Mouse (Mus musculus): ENCODE measurements at regions not wholly inside any gene's neighbourhood (a gene's known extent, or its start where the extent isn't known, plus 50 kb on each side); places are given as distances from the start of the nearest gene placed in this dataset.

DNA sequence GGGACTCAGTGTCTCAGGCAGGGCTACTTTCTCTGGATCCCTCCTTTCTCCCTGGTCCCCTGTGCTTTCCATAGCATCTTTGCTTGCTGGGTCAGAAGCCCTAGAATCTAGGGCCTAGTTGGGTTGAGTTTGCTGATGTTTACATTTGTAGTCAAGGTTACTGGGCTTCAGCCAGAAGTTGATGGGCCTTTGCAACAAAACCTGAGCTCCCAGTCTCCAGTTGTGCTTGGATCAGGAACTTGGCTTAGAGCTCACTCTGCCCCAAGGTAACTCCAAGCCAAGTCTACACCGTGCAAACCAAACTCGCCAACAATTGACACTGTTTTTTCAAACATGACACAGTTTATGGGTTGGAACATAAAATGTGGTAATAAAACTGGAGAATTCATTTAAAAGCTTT is 238.2 kb downstream of the Ankrd50 start:
- no peak overlapping the region for H3K27ac ChIP-seq
- H3K9ac ChIP-seq = no peak overlapping the region
- H3K27me3 ChIP-seq (replicated peaks) = no peaks in the 10 kb centered on the region
- no peaks in the 10 kb centered on the region for H3K36me3 ChIP-seq
- 74% methylated on average over 2 of the region's 2 CpGs for WGBS (ENCODE audit: insufficient replicate concordance)
- no peaks in the 10 kb centered on the region for H3K9me3 ChIP-seq (replicated peaks)
- no peak for ATAC-seq
- H3K4me1 ChIP-seq = no peaks in the 10 kb centered on the region
- H3K4me3 ChIP-seq = no peak overlapping the region
- H3K4me2 ChIP-seq = no peak overlapping the region

DNA sequence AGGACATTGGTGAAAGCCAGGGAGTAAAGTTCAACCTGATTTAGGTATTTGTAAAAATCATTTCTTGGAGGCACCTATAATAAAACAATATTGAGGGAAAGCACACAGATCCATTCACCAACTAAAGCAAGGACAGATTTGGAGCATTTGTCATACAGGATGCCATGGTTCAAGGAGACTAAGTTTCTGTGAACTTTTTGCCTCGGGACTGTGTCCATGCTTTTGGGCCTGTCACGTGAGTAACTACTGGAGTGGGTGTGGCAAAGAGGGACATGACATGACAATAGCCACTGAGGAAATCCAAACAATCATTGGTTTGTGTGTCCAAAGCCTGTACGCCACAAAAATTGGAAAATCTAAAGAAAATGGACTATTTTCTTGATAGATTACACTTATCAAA is 241.4 kb downstream of the Ankrd50 start:
- ATAC-seq = no peak
- Histone ChIP-seq H3K4me3 (no peak overlapping the region), H3K27ac (no peak overlapping the region), H3K4me2 (no peak overlapping the region), H3K27me3 (replicated peaks) (no peaks in the 10 kb centered on the region), H3K4me1 (no peaks in the 10 kb centered on the region), H3K36me3 (no peaks in the 10 kb centered on the region), H3K9me3 (replicated peaks) (no peaks in the 10 kb centered on the region), H3K9ac (no peak overlapping the region)
- 73% methylated on average over 3 of the region's 3 CpGs for WGBS (ENCODE audit: insufficient replicate concordance)

DNA sequence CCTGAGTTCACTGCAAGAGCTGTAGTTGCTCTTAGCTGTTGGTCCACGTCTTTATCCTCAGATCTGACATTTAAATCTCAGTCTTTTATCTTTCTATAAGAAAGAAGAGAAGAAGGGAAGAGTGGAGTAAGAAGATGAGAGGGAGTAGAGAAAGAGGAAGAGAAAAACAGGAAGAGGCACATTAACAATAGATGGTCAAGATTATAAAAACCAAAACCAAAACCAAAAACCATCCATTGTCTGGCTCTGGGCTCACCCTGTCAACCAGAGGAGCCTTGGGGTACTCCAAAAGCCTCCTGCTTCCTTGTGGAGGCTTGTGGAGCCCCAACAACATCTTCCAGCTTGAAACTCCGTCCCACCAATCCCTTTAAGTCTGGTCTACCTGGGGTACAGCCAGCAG is 247.0 kb downstream of the Ankrd50 start:
- Histone ChIP-seq H3K9ac (no peak overlapping the region), H3K4me3 (no peak overlapping the region), H3K4me1 (no peaks in the 10 kb centered on the region), H3K27me3 (replicated peaks) (no peaks in the 10 kb centered on the region), H3K9me3 (replicated peaks) (no peaks in the 10 kb centered on the region), H3K36me3 (no peaks in the 10 kb centered on the region), H3K4me2 (no peak overlapping the region), H3K27ac (no peak overlapping the region)
- ATAC-seq = no peak
- 43% methylated on average over 2 of the region's 2 CpGs for WGBS (ENCODE audit: insufficient replicate concordance)

DNA sequence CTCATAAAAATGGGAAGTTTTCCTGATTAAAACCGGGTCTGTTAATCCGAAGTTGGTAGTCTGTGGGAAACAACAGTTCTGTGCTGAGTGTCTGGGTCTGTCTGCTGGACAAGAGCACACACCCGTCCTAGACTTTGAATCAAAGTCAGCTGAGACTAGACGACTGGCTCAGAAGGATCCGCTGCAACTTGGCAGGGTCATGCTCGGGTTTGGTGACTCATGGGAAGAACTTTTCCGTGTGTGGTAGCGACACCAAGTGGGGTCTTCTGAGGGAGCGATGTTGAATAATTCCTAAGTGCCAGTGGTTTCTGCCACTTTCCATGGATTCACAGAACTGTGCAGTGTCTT is 248.9 kb downstream of the Ankrd50 start:
- ATAC-seq = no peak
- WGBS (ENCODE audit: insufficient replicate concordance) = 71% methylated on average over 9 of the region's 9 CpGs
- no peaks in the 10 kb centered on the region for H3K9me3 ChIP-seq (replicated peaks)

DNA sequence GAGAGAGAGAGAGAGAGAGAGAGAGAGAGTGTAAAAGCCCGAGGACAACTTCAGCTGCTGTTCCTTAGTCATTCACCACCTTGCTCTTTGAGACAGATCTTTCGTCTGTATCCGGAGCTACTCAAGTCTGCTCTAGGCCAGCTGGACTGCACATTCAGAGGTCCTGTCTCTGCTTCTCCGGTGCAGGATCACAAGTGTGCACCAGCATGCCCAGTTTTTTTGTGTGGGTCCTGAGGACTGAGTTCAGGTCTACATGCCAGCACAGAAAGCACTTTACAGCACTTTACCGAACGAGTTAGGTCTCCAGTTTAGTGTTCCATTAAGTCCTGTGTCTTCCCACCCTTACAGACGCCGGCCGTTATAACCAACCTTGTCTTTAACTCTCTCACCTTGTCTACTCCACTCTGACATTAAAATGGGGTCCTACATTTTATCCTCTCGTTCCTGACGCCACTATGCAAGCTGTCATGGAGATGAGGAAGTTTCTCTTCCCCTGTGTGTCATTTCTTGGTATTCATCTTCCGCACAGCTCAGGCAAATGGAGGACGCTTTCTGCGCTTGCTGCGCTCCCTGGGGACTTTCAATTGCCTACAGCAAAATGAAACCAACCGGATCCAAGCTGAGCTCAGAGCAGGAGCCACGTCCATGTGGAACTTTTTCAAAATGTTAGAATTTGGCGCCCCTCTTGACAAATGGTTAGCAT is 249.5 kb downstream of the Ankrd50 start:
- no peaks in the 10 kb centered on the region for H3K27me3 ChIP-seq (replicated peaks)
- no peak overlapping the region for H3K27ac ChIP-seq
- no peaks in the 10 kb centered on the region for H3K36me3 ChIP-seq
- ATAC-seq = no peak
- 64% methylated on average over 18 of the region's 18 CpGs for WGBS (ENCODE audit: insufficient replicate concordance)
- H3K4me2 ChIP-seq = no peak overlapping the region
- H3K9ac ChIP-seq = no peak overlapping the region
- no peaks in the 10 kb centered on the region for H3K9me3 ChIP-seq (replicated peaks)
- H3K4me1 ChIP-seq = no peaks in the 10 kb centered on the region
- no peak overlapping the region for H3K4me3 ChIP-seq

More for the DNA sequence above, 248.9 kb downstream of the Ankrd50 start:
- Histone ChIP-seq H3K27me3 (replicated peaks) (no peaks in the 10 kb centered on the region), H3K4me3 (no peak overlapping the region), H3K36me3 (no peaks in the 10 kb centered on the region), H3K4me1 (no peaks in the 10 kb centered on the region), H3K9ac (no peak overlapping the region), H3K4me2 (no peak overlapping the region), H3K27ac (no peak overlapping the region)

DNA sequence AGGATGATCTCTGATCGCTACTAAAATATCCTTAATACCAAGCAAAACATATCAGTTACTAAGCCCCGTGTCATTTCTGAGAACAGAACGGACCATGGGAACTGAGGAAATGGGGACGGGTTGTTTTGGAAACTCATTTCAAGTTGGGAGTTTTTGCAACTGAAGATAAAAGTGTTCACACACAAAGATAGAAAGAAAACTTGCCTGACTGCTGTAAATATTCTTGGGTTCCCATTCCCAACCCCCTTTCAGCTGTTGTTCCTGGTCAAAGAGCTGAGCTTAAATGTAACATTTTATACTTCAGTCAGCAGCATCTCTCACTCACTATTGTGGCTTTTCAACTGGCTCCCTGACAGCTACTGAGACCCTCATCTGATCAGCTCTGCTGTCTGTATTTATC is 250.1 kb downstream of the Ankrd50 start:
- Histone ChIP-seq H3K9me3 (replicated peaks) (no peaks in the 10 kb centered on the region), H3K4me3 (no peak overlapping the region), H3K27ac (no peak overlapping the region), H3K27me3 (replicated peaks) (no peaks in the 10 kb centered on the region), H3K4me1 (no peaks in the 10 kb centered on the region), H3K36me3 (no peaks in the 10 kb centered on the region), H3K4me2 (no peak overlapping the region), H3K9ac (no peak overlapping the region)
- no peak for ATAC-seq
- whole genome bisulfite sequencing (ENCODE audit: insufficient replicate concordance) = 49% methylated on average over 4 of the region's 4 CpGs

DNA sequence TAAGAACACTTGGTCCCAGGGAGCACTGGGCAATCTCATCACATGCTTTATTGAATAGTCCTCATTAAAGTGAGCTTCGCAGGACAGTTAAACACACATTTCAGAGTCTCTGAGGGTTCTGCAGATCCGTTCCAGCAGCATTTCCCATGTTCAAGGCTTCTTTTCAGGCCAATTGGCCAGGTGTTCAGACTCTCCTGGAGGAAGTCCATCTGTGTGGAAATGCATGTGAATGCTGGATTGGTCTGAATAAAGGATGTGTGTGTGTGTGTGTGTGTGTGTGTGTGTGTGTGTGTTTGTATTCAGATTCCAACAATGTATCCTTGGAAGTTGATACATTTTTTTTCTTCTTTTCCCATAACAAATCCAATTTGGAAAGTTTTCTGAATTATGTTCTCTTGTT is 250.6 kb downstream of the Ankrd50 start:
- H3K4me2 ChIP-seq = no peak overlapping the region
- H3K27ac ChIP-seq = no peak overlapping the region
- H3K36me3 ChIP-seq = no peaks in the 10 kb centered on the region
- H3K9me3 ChIP-seq (replicated peaks) = no peaks in the 10 kb centered on the region
- H3K4me3 ChIP-seq = no peak overlapping the region
- no peaks in the 10 kb centered on the region for H3K4me1 ChIP-seq
- no peaks in the 10 kb centered on the region for H3K27me3 ChIP-seq (replicated peaks)
- ATAC-seq = no peak
- WGBS (ENCODE audit: insufficient replicate concordance) = 59% methylated on average over 2 of the region's 2 CpGs
- H3K9ac ChIP-seq = no peak overlapping the region

DNA sequence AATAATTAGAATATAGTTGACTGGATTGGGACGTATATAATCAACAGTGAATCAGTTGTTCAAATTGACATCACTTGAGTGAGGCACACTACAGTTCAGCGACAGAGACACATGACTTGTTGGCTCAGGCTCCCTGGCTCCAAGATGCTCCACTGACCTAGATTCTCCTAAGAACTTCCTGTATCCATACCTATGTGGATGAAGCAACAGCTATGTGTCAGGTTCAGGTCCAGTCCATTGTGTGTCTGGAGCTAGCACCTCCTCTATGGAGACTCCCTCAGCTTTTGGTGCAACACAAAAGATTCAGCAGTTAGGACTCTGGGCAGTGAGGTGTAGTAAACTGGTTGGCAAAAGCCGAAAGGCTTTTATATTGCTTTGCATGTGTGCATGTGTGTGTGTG is 251.6 kb downstream of the Ankrd50 start:
- no peak for ATAC-seq
- Histone ChIP-seq H3K27me3 (replicated peaks) (no peaks in the 10 kb centered on the region), H3K36me3 (no peaks in the 10 kb centered on the region), H3K9ac (no peak overlapping the region), H3K4me2 (no peak overlapping the region), H3K9me3 (replicated peaks) (no peaks in the 10 kb centered on the region), H3K4me3 (no peak overlapping the region), H3K27ac (no peak overlapping the region), H3K4me1 (no peaks in the 10 kb centered on the region)
- 70% methylated on average over 3 of the region's 3 CpGs for WGBS (ENCODE audit: insufficient replicate concordance)

DNA sequence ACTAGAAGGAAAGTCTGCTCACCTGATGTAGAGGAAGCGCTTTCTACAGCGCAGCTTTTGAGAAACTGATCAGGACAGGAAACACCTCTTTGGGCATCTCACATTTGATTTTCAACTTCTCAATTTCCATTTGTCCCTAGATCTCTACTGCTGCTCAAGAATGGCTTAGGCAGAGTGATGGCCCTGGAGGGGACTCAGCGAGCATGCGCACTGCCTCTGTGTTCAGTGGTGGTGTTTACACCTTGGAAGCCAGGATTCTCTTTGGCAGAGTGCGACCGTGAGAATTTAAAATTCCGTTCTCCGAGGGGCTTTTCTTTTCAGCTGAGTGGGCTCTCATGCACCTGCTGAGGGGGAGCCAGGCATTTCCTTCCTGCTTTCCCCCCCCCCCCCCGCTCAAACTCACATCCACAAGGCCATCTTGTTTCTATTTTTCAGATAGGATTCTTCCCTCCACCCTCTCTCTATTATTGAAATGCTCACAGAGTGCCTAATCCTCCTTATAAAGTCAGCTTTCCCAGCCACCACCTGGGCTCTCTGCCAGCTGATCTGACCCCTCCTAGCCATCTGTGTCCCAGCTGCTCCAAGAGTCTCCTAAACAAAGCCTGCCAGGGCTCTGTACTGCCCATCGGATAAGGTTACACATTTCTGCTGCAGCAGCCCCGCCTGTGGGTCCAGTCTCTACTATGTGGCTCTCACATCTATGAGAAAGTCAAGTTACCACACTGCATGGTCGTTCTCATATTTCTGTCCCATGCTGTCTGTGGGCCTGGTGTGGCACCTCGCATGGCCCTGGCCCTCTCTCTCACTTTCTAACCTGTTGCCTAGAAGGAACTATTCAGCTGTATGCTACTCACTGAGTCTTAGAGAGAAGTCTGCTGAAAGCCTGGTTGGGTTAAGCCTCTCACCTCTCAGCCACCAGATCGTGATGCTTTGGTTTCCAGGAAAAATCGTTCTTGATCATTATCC is 252.2 kb downstream of the Ankrd50 start:
- 58% methylated on average over 15 of the region's 15 CpGs for WGBS (ENCODE audit: insufficient replicate concordance)
- Histone ChIP-seq H3K27me3 (replicated peaks) (no peaks in the 10 kb centered on the region), H3K27ac (no peak overlapping the region), H3K4me1 (no peaks in the 10 kb centered on the region), H3K9me3 (replicated peaks) (no peaks in the 10 kb centered on the region), H3K9ac (no peak overlapping the region), H3K4me3 (no peak overlapping the region), H3K36me3 (no peaks in the 10 kb centered on the region), H3K4me2 (no peak overlapping the region)
- ATAC-seq = no peak

DNA sequence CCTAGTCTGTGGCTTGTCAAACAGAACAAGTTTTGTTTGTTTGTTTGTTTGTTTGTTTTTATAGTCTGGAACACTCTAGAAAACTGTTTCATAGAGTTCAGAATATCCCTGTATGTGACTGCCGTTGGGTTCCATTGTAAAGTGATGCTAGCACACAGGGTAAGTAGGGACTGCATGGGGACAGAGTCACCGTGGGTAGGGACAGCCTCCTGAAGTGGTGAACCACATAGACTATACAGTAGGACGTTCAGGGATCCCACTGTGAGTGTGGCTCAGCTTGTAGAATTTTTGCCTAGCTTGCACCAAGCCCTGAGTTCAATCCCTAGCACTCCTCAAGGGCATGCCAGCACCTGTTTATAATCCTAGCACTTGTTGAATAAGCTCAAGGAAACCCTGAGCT is 253.1 kb downstream of the Ankrd50 start:
- Histone ChIP-seq H3K36me3 (no peaks in the 10 kb centered on the region), H3K4me2 (no peak overlapping the region), H3K4me3 (no peak overlapping the region), H3K9ac (no peak overlapping the region), H3K9me3 (replicated peaks) (no peaks in the 10 kb centered on the region), H3K4me1 (no peaks in the 10 kb centered on the region), H3K27ac (no peak overlapping the region), H3K27me3 (replicated peaks) (no peaks in the 10 kb centered on the region)
- 54% methylated on average over 3 of the region's 3 CpGs for WGBS (ENCODE audit: insufficient replicate concordance)
- ATAC-seq = no peak

DNA sequence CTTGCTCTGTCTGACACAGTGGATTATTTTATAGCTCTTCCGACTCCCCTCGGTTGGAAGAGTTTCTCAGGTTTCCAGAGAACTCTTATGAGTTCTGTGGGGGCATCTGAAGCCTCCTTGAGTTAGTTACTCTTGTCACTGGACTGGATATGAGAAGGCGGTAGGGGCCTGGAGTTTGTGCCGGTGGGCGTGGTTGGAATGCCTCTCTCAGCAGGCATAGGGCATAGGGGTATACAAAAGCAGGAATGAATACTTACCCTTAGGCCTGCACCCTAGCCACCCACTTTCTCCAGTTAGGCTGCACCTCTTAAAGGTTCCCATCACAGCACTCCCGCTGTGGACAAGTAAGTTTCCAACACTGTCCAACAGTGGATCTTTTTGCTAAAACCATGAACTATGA is 253.8 kb downstream of the Ankrd50 start:
- WGBS (ENCODE audit: insufficient replicate concordance) = 74% methylated on average over 6 of the region's 6 CpGs
- ATAC-seq = no peak
- H3K4me2 ChIP-seq = no peak overlapping the region
- no peak overlapping the region for H3K4me3 ChIP-seq
- H3K9me3 ChIP-seq (replicated peaks) = no peaks in the 10 kb centered on the region
- no peak overlapping the region for H3K27ac ChIP-seq
- H3K9ac ChIP-seq = no peak overlapping the region
- no peaks in the 10 kb centered on the region for H3K4me1 ChIP-seq
- no peaks in the 10 kb centered on the region for H3K27me3 ChIP-seq (replicated peaks)
- no peaks in the 10 kb centered on the region for H3K36me3 ChIP-seq

DNA sequence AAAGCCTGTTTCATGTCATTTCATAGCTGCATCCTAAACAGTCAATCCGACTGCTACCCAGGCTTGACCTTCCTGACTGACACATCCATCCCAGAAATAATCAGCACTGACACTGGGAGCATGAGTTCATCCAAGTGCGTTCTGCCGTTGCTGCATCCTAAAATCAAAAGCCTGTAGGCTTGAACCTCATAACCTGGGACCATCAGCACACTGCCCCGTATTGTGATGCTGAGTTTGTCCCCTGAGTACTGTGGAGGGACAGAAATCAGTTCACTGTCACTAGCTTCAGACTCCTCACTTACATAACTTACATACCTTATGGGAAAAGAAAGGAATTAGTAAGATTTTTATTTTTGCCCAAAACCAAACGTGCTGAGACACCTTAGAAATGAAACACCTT is 255.0 kb downstream of the Ankrd50 start:
- WGBS (ENCODE audit: insufficient replicate concordance) = 74% methylated on average over 5 of the region's 5 CpGs
- Histone ChIP-seq H3K36me3 (no peaks in the 10 kb centered on the region), H3K9ac (no peak overlapping the region), H3K4me1 (no peaks in the 10 kb centered on the region), H3K9me3 (replicated peaks) (no peaks in the 10 kb centered on the region), H3K4me2 (no peak overlapping the region), H3K4me3 (no peak overlapping the region), H3K27me3 (replicated peaks) (no peaks in the 10 kb centered on the region), H3K27ac (no peak overlapping the region)
- no peak for ATAC-seq

All from liver, embryonic 12.5 days (tissue).